Mouse (Mus musculus): Measurements from ENCODE around the gene Pid1.

DNA sequence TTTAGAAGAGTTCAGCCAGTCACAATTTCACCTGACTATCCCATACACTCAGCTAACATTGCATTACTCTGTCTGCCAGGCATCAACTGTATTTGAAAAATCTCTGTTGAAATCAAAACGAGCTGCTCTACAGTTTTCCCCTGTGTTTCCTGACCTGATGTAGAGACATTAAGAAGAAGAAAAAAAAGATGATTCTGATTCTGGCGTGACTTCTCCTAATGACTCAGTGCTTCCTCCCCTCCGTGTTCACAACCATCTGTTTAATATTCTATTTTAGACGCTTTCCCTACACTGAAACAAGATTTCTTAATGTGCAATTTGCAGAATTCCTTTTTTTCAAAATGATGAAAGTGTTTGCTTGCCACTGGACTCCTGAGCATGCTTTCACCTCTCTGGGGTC, 42.7 kb downstream of the Pid1 start:
- TF ChIP-seq POLR2A (IDR thresholded peaks at IDR 0.05; ENCODE audit: low read depth, low read length) (no peak), RCOR1 (conservative IDR thresholded peaks at IDR 0.05; ENCODE audit: low read depth, low read length) (no peak), CHD1 (IDR thresholded peaks at IDR 0.05; ENCODE audit: low read depth, low read length) (no peak), CTCF (conservative IDR thresholded peaks at IDR 0.05 in 1 of 2, IDR thresholded peaks at IDR 0.05 in 1 of 2; ENCODE audit: low read depth in 2 of 2, low read length in 2 of 2) (no peak), POLR2AphosphoS2 (IDR thresholded peaks at IDR 0.05; ENCODE audit: low read depth, low read length) (no peak), JUN (IDR thresholded peaks at IDR 0.05; ENCODE audit: insufficient read depth, low read depth, low read length) (no peak), E2F4 (IDR thresholded peaks at IDR 0.05; ENCODE audit: insufficient replicate concordance, low read depth, low read length) (no peak), MAX (IDR thresholded peaks at IDR 0.05; ENCODE audit: low read length) (no peak), EP300 (IDR thresholded peaks at IDR 0.05; ENCODE audit: low read length) (no peak), UBTF (IDR thresholded peaks at IDR 0.05; ENCODE audit: low read depth, low read length) (no peak)

All from CH12.LX (cell line).